Comparison of ENCODE assay signal across 13 mouse cellular contexts in genomic region chr1:132197666-132198065, GRCm38 (mm10). TPM values are rescaled to one million over a fixed set of nuclear protein-coding genes. Genes with fewer than 3 reads are reported as not detected.
DNase-seq lines count a peak whose midpoint lies in the region; ATAC-seq lines count a peak whose summit lies in the region.
"Had no signal": no experiment of that assay in that cellular context is flagged by ENCODE, and none has a peak within 500 bp of the region (broad histone marks: within the 10 kb centered on the region; RNA-seq: fewer than 3 reads in every experiment).

No protein-coding gene starts in this region.

- ATAC-seq in forebrain, embryonic 13.5 days = no peak
- no peak for ATAC-seq in midbrain, embryonic 12.5 days (ENCODE audit: low FRiP score, low read depth)
- no peak for ATAC-seq in inflammation-experienced regulatory T-cells, adult 6 months

- H3K27ac ChIP-seq in forebrain, embryonic 13.5 days = peak overlapping the region; percentile 63; the same call in 1 of the 2 replicates
- H3K27ac ChIP-seq in midbrain, embryonic 12.5 days (replicated peaks) = peak overlapping the region; percentile 87

- H3K4me3 ChIP-seq in forebrain, embryonic 13.5 days = no peak overlapping the region
- peak overlapping the region; percentile 9; the same call in 1 of the 2 replicates for H3K4me3 ChIP-seq in midbrain, embryonic 12.5 days

- 0 out of 2 replicates have a peak overlapping the region, but pooled peaks have one; percentile 16 for H3K9ac ChIP-seq in forebrain, embryonic 13.5 days
- no peak overlapping the region; the same call in 1 of the 2 replicates for H3K9ac ChIP-seq in midbrain, embryonic 12.5 days (replicated peaks)

- peaks cover 100% of the 10 kb centered on the region for H3K4me1 ChIP-seq in forebrain, embryonic 13.5 days
- H3K4me1 ChIP-seq in midbrain, embryonic 12.5 days = peaks cover 100% of the 10 kb centered on the region

- under 1% methylated on average over 9 of the region's 9 CpGs for WGBS in forebrain, embryonic 13.5 days
- WGBS in midbrain, embryonic 12.5 days = 7% methylated on average over 9 of the region's 9 CpGs

- peaks cover 5% of the 10 kb centered on the region; the same call in 1 of the 2 replicates for H3K36me3 ChIP-seq in forebrain, embryonic 13.5 days (ENCODE audit: poor library complexity, severe bottlenecking)
- H3K36me3 ChIP-seq in midbrain, embryonic 12.5 days = peaks cover 10% of the 10 kb centered on the region

- no peaks in the 10 kb centered on the region for H3K27me3 ChIP-seq in forebrain, embryonic 13.5 days
- H3K27me3 ChIP-seq in midbrain, embryonic 12.5 days = no peaks in the 10 kb centered on the region

- no peaks in the 10 kb centered on the region for H3K9me3 ChIP-seq in forebrain, embryonic 13.5 days (replicated peaks)
- no peaks in the 10 kb centered on the region for H3K9me3 ChIP-seq in midbrain, embryonic 12.5 days

- H3K4me2 ChIP-seq in forebrain, embryonic 13.5 days = peak overlapping the region; percentile 76
- peak overlapping the region; percentile 81 for H3K4me2 ChIP-seq in midbrain, embryonic 12.5 days (replicated peaks)

- DNase-seq in retina, postnatal 1 day = peak; percentile 54
- DNase-seq in retina, embryonic 14.5 days (ENCODE audit: low spot score) = no peak
- DNase-seq in adrenal gland, postnatal 10 days = no peak
- DNase-seq in layer of hippocampus, adult 11-12 months (ENCODE audit: low spot score) = no peak
- DNase-seq: lung, adult 18-20 months had no signal

RNA-seq across cellular contexts. Expression of gene AC124108.1, which starts 6.4 kb away (rescaled TPM):
- polyA plus RNA-seq in forebrain, embryonic 13.5 days (2015; fragmentation: Nextera tagmentation; extraction: Ambion mirVana) = 3.4 and 3.9 TPM in 2 replicates
- polyA plus RNA-seq in midbrain, embryonic 12.5 days (2016; fragmentation: Nextera tagmentation; extraction: Ambion mirVana) = 6.1 and 7.9 TPM in 2 replicates
- total RNA-seq in adrenal gland, postnatal 10 days (2021) = under 1 TPM in 1 of 2 experiments, not detected in 1; 0.15 TPM
- polyA plus RNA-seq in inflammation-experienced regulatory T-cells, adult 6 months (2017; shearing (Covaris generic)) = not detected
- total RNA-seq: CH12.LX had no signal
- polyA plus RNA-seq: large intestine, adult 2 months had no signal

RNA-seq across cellular contexts. Expression of gene Lemd1, which starts 6.4 kb away (rescaled TPM):
- polyA plus RNA-seq in forebrain, embryonic 13.5 days (2015; fragmentation: Nextera tagmentation; extraction: Ambion mirVana) = 14.3 and 17.0 TPM in 2 replicates
- 13.4 and 15.6 TPM in 2 replicates for polyA plus RNA-seq in midbrain, embryonic 12.5 days (2016; fragmentation: Nextera tagmentation; extraction: Ambion mirVana)
- under 1 TPM; 0.27 to 0.36 TPM for total RNA-seq in adrenal gland, postnatal 10 days (2021)
- polyA plus RNA-seq in inflammation-experienced regulatory T-cells, adult 6 months (2017; shearing (Covaris generic)) = not detected
- total RNA-seq: CH12.LX had no signal

RNA-seq across cellular contexts. Expression of gene Gm10188, which starts 31.9 kb away (rescaled TPM):
- polyA plus RNA-seq in forebrain, embryonic 13.5 days (2015; fragmentation: Nextera tagmentation; extraction: Ambion mirVana) = 1.0 and 1.1 TPM in 2 replicates
- polyA plus RNA-seq in midbrain, embryonic 12.5 days (2016; fragmentation: Nextera tagmentation; extraction: Ambion mirVana) = 0.96 TPM in 1 of 2 replicates, not detected in the other
- not detected for total RNA-seq in adrenal gland, postnatal 10 days (2021)
- polyA plus RNA-seq in inflammation-experienced regulatory T-cells, adult 6 months (2017; shearing (Covaris generic)) = not detected
- total RNA-seq: CH12.LX; left cerebral cortex, postnatal 14 days had no signal
- polyA plus RNA-seq: intestine, embryonic 14.5 days; large intestine, adult 2 months; stomach, embryonic 14.5 days had no signal

RNA-seq across cellular contexts. Expression of gene Cdk18, which starts 58.2 kb away (rescaled TPM):
- 0.23 and 0.59 TPM in 2 replicates for polyA plus RNA-seq in forebrain, embryonic 13.5 days (2015; fragmentation: Nextera tagmentation; extraction: Ambion mirVana)
- 0.56 and 1.6 TPM in 2 replicates for polyA plus RNA-seq in midbrain, embryonic 12.5 days (2016; fragmentation: Nextera tagmentation; extraction: Ambion mirVana)
- total RNA-seq in adrenal gland, postnatal 10 days (2021) = 10 to 100 TPM; 14.6 TPM
- not detected for polyA plus RNA-seq in inflammation-experienced regulatory T-cells, adult 6 months (2017; shearing (Covaris generic))

Comparison
In these comparisons a context has a peak if more than half of its experiments do, and no peak if none do; other contexts are left out.
1. RNA of gene Lemd1, which starts 6.4 kb away (polyA plus RNA-seq): 13.4 to 15.6 TPM in midbrain, embryonic 12.5 days and 14.3 to 17.0 TPM in forebrain, embryonic 13.5 days; not detected in inflammation-experienced regulatory T-cells, adult 6 months; every median in the first group is over 10 times any median in the second.